Comparison of ENCODE assay signal across 27 mouse cellular contexts in the genomic region with DNA sequence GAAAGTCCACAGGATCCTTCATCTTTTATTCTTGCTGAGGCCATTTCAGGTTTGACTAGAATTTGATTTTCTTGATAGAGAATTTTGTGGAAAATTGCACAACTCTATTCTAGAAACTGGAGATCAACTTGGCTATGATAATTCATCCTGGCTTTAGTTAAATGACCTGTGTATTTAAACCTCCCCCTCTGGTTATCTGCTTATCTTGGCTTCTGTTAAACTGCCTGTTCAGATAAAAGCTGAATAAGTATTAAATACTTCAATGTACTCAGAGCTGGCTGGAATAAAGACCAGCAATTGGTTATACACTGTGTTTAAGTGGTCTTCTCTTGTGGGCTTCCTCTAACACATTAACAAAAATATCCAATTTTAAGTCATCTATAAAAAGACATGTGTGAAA. TPM values are rescaled to one million over a fixed set of nuclear protein-coding genes. Genes with fewer than 3 reads are reported as not detected.
"Had no signal": no experiment of that assay in that cellular context is flagged by ENCODE, and none has a peak within 500 bp of the region (broad histone marks: within the 10 kb centered on the region; RNA-seq: fewer than 3 reads in every experiment).

No protein-coding gene starts in this region.

- DNase-seq: cerebellum, adult 8-10 months; cerebellum, adult 9-10 months; cerebellum, adult 9-11 months; cerebellum, postnatal 10 days; cerebellum, postnatal 14 days; cerebellum, postnatal 25 days; cerebellum, postnatal 36 days; embryo, embryonic 11 days; forebrain, postnatal 0 days; gastrocnemius, adult 2 months; gastrocnemius, postnatal 10 days; gastrocnemius, postnatal 14 days; gastrocnemius, postnatal 25 days; gastrocnemius, postnatal 36 days; heart, adult 18-20 months; heart, adult 2 months had no signal

- H3K9ac ChIP-seq: embryonic facial prominence, embryonic 12.5 days; embryonic facial prominence, embryonic 13.5 days; embryonic facial prominence, embryonic 15.5 days; forebrain, embryonic 12.5 days; forebrain, embryonic 13.5 days; forebrain, embryonic 15.5 days; forebrain, postnatal 0 days had no signal

- ATAC-seq: forebrain, embryonic 13.5 days; forebrain, embryonic 14.5 days; forebrain, embryonic 15.5 days; forebrain, embryonic 16.5 days; forebrain, postnatal 0 days had no signal

- H3K27ac ChIP-seq: embryonic facial prominence, embryonic 10.5 days; embryonic facial prominence, embryonic 12.5 days; embryonic facial prominence, embryonic 13.5 days; embryonic facial prominence, embryonic 15.5 days; forebrain, embryonic 10.5 days; forebrain, embryonic 12.5 days; forebrain, embryonic 13.5 days; forebrain, embryonic 15.5 days; gastrocnemius, adult 2 months; heart, adult 2 months had no signal

- H3K27me3 ChIP-seq: embryonic facial prominence, embryonic 12.5 days; embryonic facial prominence, embryonic 13.5 days; embryonic facial prominence, embryonic 15.5 days; forebrain, embryonic 12.5 days; forebrain, embryonic 13.5 days; forebrain, embryonic 15.5 days had no signal

- H3K4me1 ChIP-seq: embryonic facial prominence, embryonic 10.5 days; embryonic facial prominence, embryonic 12.5 days; embryonic facial prominence, embryonic 13.5 days; embryonic facial prominence, embryonic 15.5 days; forebrain, embryonic 10.5 days; forebrain, embryonic 12.5 days; forebrain, embryonic 13.5 days; forebrain, embryonic 15.5 days had no signal

- H3K9me3 ChIP-seq: embryonic facial prominence, embryonic 15.5 days; forebrain, embryonic 13.5 days had no signal

- H3K4me3 ChIP-seq: embryonic facial prominence, embryonic 10.5 days; embryonic facial prominence, embryonic 12.5 days; embryonic facial prominence, embryonic 13.5 days; embryonic facial prominence, embryonic 15.5 days; erythroblast, embryonic 14.5 days; forebrain, embryonic 10.5 days; forebrain, embryonic 12.5 days; forebrain, embryonic 13.5 days; forebrain, embryonic 15.5 days; gastrocnemius, adult 2 months; heart, adult 2 months had no signal

- H3K4me2 ChIP-seq: embryonic facial prominence, embryonic 12.5 days; embryonic facial prominence, embryonic 13.5 days; embryonic facial prominence, embryonic 15.5 days; forebrain, embryonic 12.5 days; forebrain, embryonic 13.5 days; forebrain, embryonic 15.5 days had no signal

RNA-seq across cellular contexts. Expression of a gene that starts 15.8 kb away (rescaled TPM):
- polyA plus RNA-seq: erythroblast, embryonic 14.5 days had no signal

RNA-seq across cellular contexts. Expression of a gene that starts 34.7 kb away (rescaled TPM):
- polyA plus RNA-seq: erythroblast, embryonic 14.5 days had no signal
